25 mouse cellular contexts compared by ENCODE assay signal in genomic region chr17:88318936-88319335, GRCm38 (mm10).
DNase-seq lines count a peak whose midpoint lies in the region; ATAC-seq and TF ChIP-seq lines count a peak whose summit lies in the region.
"Had no signal": no experiment of that assay in that cellular context is flagged by ENCODE, and none has a peak within 500 bp of the region (broad histone marks: within the 10 kb centered on the region; RNA-seq: fewer than 3 reads in every experiment).

No protein-coding gene starts in this region.

- H3K4me3 ChIP-seq in megakaryocyte, embryonic 14.5 days (replicated peaks), result peak overlapping the region; percentile 59
- H3K4me3 ChIP-seq in embryonic fibroblast, embryonic 13.5 days (ENCODE audit: insufficient read depth, low read length), result no peak overlapping the region
- no peak overlapping the region for H3K4me3 ChIP-seq in midbrain, embryonic 13.5 days (replicated peaks)
- H3K4me3 ChIP-seq: embryonic facial prominence, embryonic 13.5 days; embryonic facial prominence, embryonic 15.5 days; forebrain, embryonic 13.5 days; forebrain, embryonic 15.5 days had no signal

- no peaks in the 10 kb centered on the region for H3K4me1 ChIP-seq in megakaryocyte, embryonic 14.5 days
- H3K4me1 ChIP-seq in embryonic fibroblast, embryonic 13.5 days (ENCODE audit: control insufficient read depth, insufficient read depth, low read length), result no peaks in the 10 kb centered on the region; the same call in 1 of the 2 replicates
- peaks cover 5% of the 10 kb centered on the region; the same call in 1 of the 2 replicates for H3K4me1 ChIP-seq in midbrain, embryonic 13.5 days (replicated peaks)
- H3K4me1 ChIP-seq: embryonic facial prominence, embryonic 13.5 days; embryonic facial prominence, embryonic 15.5 days had no signal

- no peak for TF ChIP-seq CTCF in embryonic fibroblast, embryonic 13.5 days (IDR thresholded peaks at IDR 0.05; ENCODE audit: borderline replicate concordance, insufficient read depth, low read length)

- no peaks in the 10 kb centered on the region for H3K36me3 ChIP-seq in megakaryocyte, embryonic 14.5 days (replicated peaks; ENCODE audit: low read length)
- H3K36me3 ChIP-seq in midbrain, embryonic 13.5 days, result no peaks in the 10 kb centered on the region
- H3K36me3 ChIP-seq: embryonic facial prominence, embryonic 13.5 days; embryonic facial prominence, embryonic 15.5 days; forebrain, embryonic 15.5 days; G1E had no signal

- H3K27me3 ChIP-seq in megakaryocyte, embryonic 14.5 days (replicated peaks), result no peaks in the 10 kb centered on the region
- H3K27me3 ChIP-seq in midbrain, embryonic 13.5 days, result peaks cover 47% of the 10 kb centered on the region
- H3K27me3 ChIP-seq: CH12.LX; embryonic facial prominence, embryonic 13.5 days; embryonic facial prominence, embryonic 15.5 days; forebrain, embryonic 15.5 days; Patski had no signal

- H3K9ac ChIP-seq in midbrain, embryonic 13.5 days (replicated peaks), result no peak overlapping the region
- H3K9ac ChIP-seq: embryonic facial prominence, embryonic 13.5 days; embryonic facial prominence, embryonic 15.5 days; forebrain, embryonic 13.5 days; forebrain, embryonic 15.5 days; forebrain, postnatal 0 days had no signal

- TF ChIP-seq POLR2A in embryonic fibroblast, embryonic 13.5 days (IDR thresholded peaks at IDR 0.05; ENCODE audit: low read depth, low read length), result no peak

- intact Hi-C loops in heart, postnatal 10 days (cut with DNase I), result no loop called here

- ATAC-seq in megakaryocyte, adult 5-6 weeks (ENCODE audit: poor library complexity, severe bottlenecking), result no peak
- ATAC-seq in midbrain, embryonic 13.5 days, result no peak
- ATAC-seq: activated CD4-positive, CD25-positive, alpha-beta regulatory T cell, adult 4 months; CD4-positive, CD25-positive, alpha-beta regulatory T cell, adult 4 months; forebrain, embryonic 13.5 days; forebrain, embryonic 15.5 days; Patski had no signal

- WGBS in midbrain, embryonic 13.5 days, result 77% methylated on average over 5 of the region's 5 CpGs

- no peak overlapping the region for H3K4me2 ChIP-seq in midbrain, embryonic 13.5 days (replicated peaks)
- H3K4me2 ChIP-seq: embryonic facial prominence, embryonic 13.5 days; embryonic facial prominence, embryonic 15.5 days; forebrain, embryonic 13.5 days; forebrain, embryonic 15.5 days had no signal

- DNase-seq in heart, adult 11 months, result peak; percentile 80
- DNase-seq in heart, postnatal 10 days, result no peak
- DNase-seq in adrenal gland, adult (ENCODE audit: inconsistent age in 2 of 2, low spot score in 1 of 2), result no peak
- DNase-seq: adrenal gland, postnatal 25 days; B cell, adult 2 months; cerebellum, adult 11 months; cerebellum, adult 18-20 months; cerebellum, adult 8-10 months; cerebellum, adult 9-11 months; cerebellum, postnatal 36 days; embryo, embryonic 11 days; forebrain, postnatal 0 days had no signal

- H3K27ac ChIP-seq in embryonic fibroblast, embryonic 13.5 days (ENCODE audit: insufficient read depth, low read length), result peak overlapping the region; percentile 61; the same call in 1 of the 2 replicates
- H3K27ac ChIP-seq in midbrain, embryonic 13.5 days, result no peak overlapping the region
- H3K27ac ChIP-seq: embryonic facial prominence, embryonic 13.5 days; embryonic facial prominence, embryonic 15.5 days; forebrain, embryonic 13.5 days had no signal

- peaks cover 11% of the 10 kb centered on the region for H3K9me3 ChIP-seq in megakaryocyte, embryonic 14.5 days
- no peaks in the 10 kb centered on the region for H3K9me3 ChIP-seq in midbrain, embryonic 13.5 days
- H3K9me3 ChIP-seq: embryonic facial prominence, embryonic 13.5 days; embryonic facial prominence, embryonic 15.5 days; forebrain, embryonic 13.5 days; forebrain, embryonic 15.5 days had no signal
